Mouse (Mus musculus): Measurements from ENCODE around the gene Sarm1.
A peak's percentile ranks its signal among the peaks of the same experiment; 100 is the strongest.

The Sarm1 gene

DNA sequence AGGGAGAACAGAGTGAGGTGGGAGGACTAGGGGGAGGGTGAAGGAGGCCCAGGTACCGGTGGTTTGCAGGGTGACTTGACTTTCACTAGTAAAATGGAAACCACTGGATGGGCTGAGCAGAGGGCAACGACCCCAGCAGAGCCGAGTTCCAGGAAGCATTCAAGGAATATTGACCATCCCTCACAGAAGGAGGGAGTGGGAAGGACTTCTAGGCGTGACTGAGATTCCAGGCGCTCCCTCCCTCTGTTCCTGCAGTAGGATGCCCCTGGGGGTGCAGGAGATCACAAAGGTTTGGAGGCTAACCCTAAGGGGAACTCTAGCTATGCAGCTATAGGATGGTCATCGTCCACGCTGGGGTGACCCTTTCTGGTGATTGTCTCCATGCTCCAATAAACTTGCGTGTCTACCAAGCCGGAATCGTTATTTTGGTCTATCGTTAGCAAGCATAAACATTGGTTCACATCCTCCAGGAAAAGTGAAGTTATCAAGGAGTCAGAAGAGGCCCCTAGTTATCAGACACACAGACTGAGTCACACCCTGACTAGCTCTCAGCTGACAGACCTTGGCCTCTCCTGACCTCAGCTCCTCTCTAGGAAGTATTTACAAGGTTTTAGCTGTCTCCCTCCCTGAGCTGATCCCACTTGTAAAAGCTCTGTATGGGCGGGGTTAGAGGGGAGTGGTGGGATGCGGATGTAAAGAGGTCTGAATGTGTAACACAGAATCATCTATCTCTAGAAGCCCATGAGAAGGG, 34.1 kb downstream of the Sarm1 start:
- no peak for DNase-seq

- no peak for DNase-seq
Observed at GRCm38 (mm10) chr11:78462669-78463068, 34.9 kb downstream of the Sarm1 start.

- DNase-seq: no peak
Observed at GRCm38 (mm10) chr11:78461894-78462293, 35.7 kb downstream of the Sarm1 start.

GRCm38 (mm10) chr11:78458740-78459139, 38.8 kb downstream of the Sarm1 start:
- DNase-seq: no peak

GRCm38 (mm10) chr11:78455308-78455707, 42.2 kb downstream of the Sarm1 start:
- DNase-seq: peak; percentile 39 to 56

GRCm38 (mm10) chr11:78454276-78454675, 43.3 kb downstream of the Sarm1 start:
- DNase-seq: no peak

DNA sequence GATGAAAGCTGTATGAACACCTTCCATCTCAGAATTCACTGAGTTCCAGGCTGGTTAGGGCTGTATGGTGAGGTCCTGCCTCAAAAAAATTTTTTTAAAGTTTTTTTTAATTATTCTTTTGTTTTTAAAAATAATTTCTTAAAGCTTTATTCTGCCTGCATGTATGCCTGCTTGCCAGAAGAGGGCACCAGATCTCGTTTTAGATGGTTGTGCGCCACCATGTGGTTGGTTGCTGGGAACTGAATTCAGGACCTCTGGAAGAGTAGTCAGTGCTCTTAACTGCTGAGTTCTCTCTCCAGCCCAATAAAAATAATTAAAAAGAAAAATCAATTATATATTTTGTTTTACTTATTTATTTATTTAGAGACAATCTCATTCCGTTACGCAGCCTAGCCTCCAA, 43.9 kb downstream of the Sarm1 start:
- DNase-seq: peak; percentile 85 to 88

GRCm38 (mm10) chr11:78450337-78450736, 47.2 kb downstream of the Sarm1 start:
- no peak for DNase-seq

- DNase-seq: no peak
Observed at GRCm38 (mm10) chr11:78448242-78448641, 49.3 kb downstream of the Sarm1 start.

DNA sequence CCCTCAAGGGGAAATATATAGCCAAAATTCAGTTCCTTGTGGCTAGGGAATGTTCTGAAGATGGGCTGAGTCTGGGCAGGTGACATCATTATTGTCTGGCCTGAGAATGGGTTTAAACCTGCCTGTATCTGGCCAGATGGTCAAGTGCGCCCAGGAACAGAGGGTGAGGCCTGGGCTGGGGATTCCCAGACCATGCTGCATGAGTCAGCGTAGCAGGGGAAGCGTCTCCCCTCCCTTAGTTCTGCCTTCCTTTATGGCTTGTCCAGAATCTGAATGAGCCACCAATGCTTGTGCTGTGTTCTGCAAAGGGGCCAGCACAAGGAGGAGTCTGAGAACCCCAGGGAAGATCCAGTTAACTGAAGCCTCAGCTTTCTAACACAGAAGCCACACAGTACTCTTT, 50.4 kb downstream of the Sarm1 start:
- no peak for DNase-seq

GRCm38 (mm10) chr11:78443115-78443514, 54.4 kb downstream of the Sarm1 start:
- DNase-seq: no peak

GRCm38 (mm10) chr11:78438399-78438930, 59.1 kb downstream of the Sarm1 start:
- DNase-seq: no peak

DNA sequence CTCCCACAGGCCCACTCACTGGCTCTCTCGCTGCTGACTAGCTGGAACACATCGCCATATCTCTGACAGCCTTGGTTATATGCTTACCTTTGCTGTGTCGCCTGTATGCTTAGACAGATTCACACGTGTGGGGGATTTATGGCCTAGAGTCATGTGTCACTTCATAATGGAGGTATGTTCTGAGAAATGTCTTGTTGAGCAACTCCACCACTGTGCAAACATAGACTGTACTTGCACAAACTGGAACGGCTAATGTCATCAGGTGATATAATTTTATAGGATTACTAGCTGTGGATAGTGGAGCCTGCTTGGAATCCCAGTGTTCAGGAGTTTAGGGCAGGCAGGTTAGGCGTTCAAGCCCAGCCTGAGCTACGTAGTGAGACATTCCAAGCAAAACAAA, 60.4 kb downstream of the Sarm1 start:
- no peak for DNase-seq

DNA sequence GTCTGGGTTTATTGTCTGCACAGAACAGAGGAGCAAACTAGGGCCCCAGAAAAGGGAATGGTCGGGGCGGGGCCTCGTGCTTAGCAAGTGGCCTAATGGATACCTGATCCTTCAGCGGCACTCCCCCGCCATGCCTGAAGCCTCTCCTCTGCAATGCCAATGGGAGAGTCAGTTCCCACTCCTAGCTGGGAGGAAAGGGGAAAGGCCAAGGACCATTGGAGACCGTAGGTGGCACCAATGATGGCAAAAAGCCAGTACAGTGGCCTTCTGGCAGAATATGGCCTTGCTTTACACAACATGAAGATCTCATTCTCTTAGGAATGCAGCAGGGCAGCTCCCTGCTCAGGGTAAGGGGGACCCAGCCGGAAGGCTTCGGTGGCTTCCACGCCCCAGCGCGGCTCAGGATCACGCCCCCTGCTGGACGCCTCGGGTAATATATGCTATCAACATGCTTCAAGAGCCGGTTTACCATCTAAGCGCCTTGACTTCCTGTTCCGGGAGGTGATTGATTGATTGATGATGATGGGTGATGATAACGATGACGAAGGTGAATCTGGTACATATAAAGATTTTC, 61.7 kb downstream of the Sarm1 start:
- peak; percentile 45 to 52 for DNase-seq

DNA sequence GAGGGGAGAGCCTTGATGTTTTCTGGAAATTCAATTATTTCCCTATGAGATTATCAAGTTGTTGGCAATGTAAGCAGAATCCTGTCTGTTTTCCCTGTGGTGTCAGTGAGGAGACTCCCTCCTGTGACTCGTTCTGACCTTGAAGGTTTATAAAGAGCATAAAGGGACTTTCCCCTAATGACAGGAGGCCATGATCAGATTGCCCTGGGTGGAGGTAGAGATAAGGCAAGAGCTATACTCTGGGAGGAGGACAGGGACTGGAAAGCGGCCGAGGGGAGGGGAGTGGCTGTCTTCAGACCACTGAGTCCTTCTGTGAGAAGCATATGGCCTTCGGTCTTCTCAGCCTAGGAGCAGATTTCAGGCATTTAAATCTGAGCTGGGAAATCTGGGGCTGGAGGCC, 63.5 kb downstream of the Sarm1 start:
- DNase-seq: no peak

DNA sequence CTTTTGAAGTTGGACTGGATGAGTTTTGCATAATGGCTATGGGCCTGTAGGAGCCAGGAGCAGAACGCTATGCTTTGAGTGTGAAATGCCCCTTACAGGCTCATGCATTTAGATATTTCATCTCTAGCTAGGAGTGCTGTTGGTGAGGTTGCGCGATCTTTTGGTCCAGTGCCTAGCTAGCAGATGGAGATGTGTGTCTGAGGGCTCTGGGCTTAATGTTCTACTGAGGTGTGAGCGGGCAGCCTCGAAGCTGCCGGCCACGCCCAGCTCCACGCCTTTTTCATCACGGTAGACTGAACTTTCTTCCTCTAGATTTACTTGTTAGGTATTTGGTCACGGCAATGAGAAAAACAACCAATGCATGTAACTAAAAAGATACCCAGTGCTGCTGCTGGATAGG, 66.4 kb downstream of the Sarm1 start:
- peak; percentile 67 for DNase-seq

DNA sequence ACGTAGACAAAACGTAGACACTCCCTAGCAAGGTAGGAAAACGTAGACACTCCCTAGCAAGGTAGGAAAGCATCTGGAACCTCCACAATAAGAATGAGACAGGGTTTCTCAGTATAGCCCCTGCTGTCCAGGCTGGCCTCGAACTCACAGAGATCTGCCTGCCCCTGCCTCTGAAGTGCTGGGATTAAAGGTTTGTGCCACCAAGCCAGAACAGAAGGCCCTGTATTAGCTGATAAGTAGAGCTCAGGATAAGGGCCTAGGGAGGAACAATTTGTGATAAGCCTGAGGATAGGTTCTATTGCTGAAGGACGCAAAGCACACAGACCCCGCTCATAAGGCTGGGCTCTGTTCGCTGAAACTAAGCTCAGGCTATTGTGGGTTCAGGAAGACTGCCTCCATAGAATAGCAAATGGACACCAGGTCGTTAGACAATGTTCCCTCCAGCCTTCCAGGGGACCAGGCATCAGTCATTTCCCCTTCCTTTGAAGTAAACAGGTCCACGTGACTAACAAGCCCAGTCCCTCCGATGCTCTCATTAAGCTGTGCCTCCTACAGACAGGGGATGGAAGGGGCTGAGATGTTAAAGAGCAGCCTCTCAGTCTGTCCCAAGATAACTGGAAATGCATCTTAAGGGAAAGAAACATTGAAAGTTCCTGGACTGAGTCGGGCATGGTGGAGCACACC, 67.2 kb downstream of the Sarm1 start:
- DNase-seq: no peak

- no peak for DNase-seq
Observed at GRCm38 (mm10) chr11:78428309-78428708, 69.2 kb downstream of the Sarm1 start.

DNA sequence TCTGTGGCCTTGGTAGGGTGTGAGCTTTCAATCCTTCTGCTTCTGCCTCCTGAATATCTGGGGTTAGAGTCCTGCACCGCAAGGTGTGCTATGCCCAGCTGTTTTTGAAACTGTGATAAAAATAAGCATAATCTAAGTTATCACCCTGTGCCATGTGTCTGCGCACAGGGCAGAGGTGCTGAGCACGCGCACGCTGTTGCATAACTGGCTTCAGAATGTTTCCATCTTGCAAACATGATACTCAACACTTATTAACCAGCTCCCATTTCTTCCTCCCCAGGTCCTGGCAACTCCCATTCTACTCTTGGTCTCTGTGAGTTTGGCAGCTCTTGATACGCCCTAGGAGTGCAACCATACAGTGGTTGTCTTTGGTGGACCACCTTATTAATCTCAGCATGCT, 69.9 kb downstream of the Sarm1 start:
- DNase-seq: no peak

DNA sequence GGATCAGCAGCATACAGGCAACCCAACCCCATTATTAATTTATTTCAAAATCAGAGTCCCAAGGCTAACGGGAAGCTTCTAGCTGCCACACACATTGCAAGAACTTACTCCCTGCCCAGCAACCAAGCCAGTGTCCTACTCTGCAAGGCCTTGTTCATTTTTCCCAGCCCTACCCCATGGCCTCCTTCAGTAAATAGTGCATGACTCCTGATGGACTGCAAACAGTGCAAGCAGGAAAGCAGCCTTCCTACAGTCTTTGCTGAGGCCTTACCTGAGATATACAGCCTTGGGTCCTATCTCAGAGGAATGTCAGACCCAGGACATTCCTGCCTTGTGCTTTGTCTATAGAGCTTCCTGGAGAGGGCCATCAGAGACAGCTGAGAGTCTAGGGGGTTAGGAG, 72.0 kb downstream of the Sarm1 start:
- no peak for DNase-seq

DNA sequence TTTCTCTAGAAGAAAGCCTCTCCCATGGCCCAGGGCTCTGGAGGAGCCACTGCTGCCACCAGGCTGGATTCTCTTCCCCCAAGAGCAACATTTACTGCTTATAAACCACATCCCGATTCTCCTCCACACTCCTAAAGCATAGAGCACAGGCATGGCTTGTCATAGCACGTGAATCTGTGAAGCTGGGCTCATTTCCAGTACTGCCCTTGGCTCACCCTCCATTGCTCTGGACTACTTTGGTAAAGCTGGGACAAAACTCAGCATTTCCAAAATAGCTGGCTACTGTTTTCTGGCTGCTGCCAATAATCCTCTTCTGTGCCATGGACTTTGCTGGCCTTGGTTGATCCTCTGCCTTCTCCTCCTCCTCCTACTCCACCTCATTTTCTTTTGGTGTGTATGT, 73.2 kb downstream of the Sarm1 start:
- DNase-seq: peak; percentile 60

All from cerebellum, postnatal 10 days (tissue).